Mouse (Mus musculus): ENCODE data around the gene Srrd.

GRCm38 (mm10) chr5:112292343-112292980 is 50.4 kb downstream of the Srrd start:
- TF ChIP-seq CTCF (conservative IDR thresholded peaks at IDR 0.05; ENCODE audit: low read length) (no peak), POU5F1 (IDR thresholded peaks at IDR 0.05; ENCODE audit: borderline replicate concordance, low read length) (no peak), NANOG (IDR thresholded peaks at IDR 0.05; ENCODE audit: borderline replicate concordance, low read length) (no peak)
